ENCODE assay signal across 26 mouse cellular contexts in genomic region chr1:16760951-16761350, GRCm38 (mm10).
"Had no signal": no experiment of that assay in that cellular context is flagged by ENCODE, and none has a peak within 500 bp of the region (broad histone marks: within the 10 kb centered on the region; RNA-seq: fewer than 3 reads in every experiment).

No protein-coding gene starts in this region.

- H3K9ac ChIP-seq: heart, embryonic 12.5 days; hindbrain, embryonic 12.5 days; hindbrain, embryonic 14.5 days; intestine, embryonic 15.5 days; limb, embryonic 12.5 days; liver, embryonic 13.5 days; liver, embryonic 15.5 days had no signal

- H3K36me3 ChIP-seq: heart, embryonic 10.5 days; heart, embryonic 12.5 days; hindbrain, embryonic 10.5 days; hindbrain, embryonic 12.5 days; intestine, embryonic 15.5 days; limb, embryonic 12.5 days; liver, embryonic 13.5 days; liver, embryonic 15.5 days had no signal

- H3K27me3 ChIP-seq: heart, embryonic 12.5 days; hindbrain, embryonic 12.5 days; intestine, embryonic 15.5 days; limb, embryonic 12.5 days; liver, embryonic 13.5 days; liver, embryonic 15.5 days had no signal

- H3K4me2 ChIP-seq: heart, embryonic 12.5 days; hindbrain, embryonic 12.5 days; hindbrain, embryonic 14.5 days; intestine, embryonic 15.5 days; limb, embryonic 12.5 days; liver, embryonic 11.5 days; liver, embryonic 13.5 days; liver, embryonic 15.5 days had no signal

- H3K27ac ChIP-seq: gastrocnemius, adult 2 months; heart, embryonic 10.5 days; hindbrain, embryonic 10.5 days; hindbrain, embryonic 12.5 days; hindbrain, embryonic 14.5 days; intestine, embryonic 15.5 days; left cerebral cortex, adult 2 months; limb, embryonic 12.5 days; liver, embryonic 13.5 days; liver, embryonic 15.5 days had no signal

- ATAC-seq: hindbrain, embryonic 16.5 days; inflammation-experienced regulatory T-cells, adult 6 months; intestine, embryonic 15.5 days; intestine, postnatal 0 days had no signal

- H3K4me3 ChIP-seq: gastrocnemius, adult 2 months; heart, embryonic 10.5 days; heart, embryonic 12.5 days; hindbrain, embryonic 10.5 days; hindbrain, embryonic 12.5 days; intestine, embryonic 15.5 days; left cerebral cortex, adult 2 months; limb, embryonic 12.5 days; liver, embryonic 13.5 days; liver, embryonic 15.5 days had no signal

- H3K9me3 ChIP-seq: heart, embryonic 10.5 days; hindbrain, embryonic 10.5 days; hindbrain, embryonic 12.5 days; intestine, embryonic 15.5 days; limb, embryonic 12.5 days; liver, embryonic 13.5 days; liver, embryonic 15.5 days had no signal

- DNase-seq: gastrocnemius, adult 2 months; gastrocnemius, postnatal 10 days; gastrocnemius, postnatal 25 days; heart, adult 18-20 months; heart, postnatal 10 days; heart, postnatal 4 days; kidney, adult 18-20 months; kidney, adult 8-10 months; kidney, postnatal 10 days; kidney, postnatal 25 days; kidney, postnatal 4 days; liver; liver, embryonic 13.5 days had no signal

- H3K4me1 ChIP-seq: heart, embryonic 10.5 days; heart, embryonic 12.5 days; hindbrain, embryonic 10.5 days; hindbrain, embryonic 12.5 days; intestine, embryonic 15.5 days; limb, embryonic 12.5 days; liver, embryonic 13.5 days; liver, embryonic 15.5 days had no signal
